ENCODE assay signal across 26 mouse cellular contexts in genomic region chr1:152080244-152080643, GRCm38 (mm10). TPM values are rescaled to one million over a fixed set of nuclear protein-coding genes. Genes with fewer than 3 reads are reported as not detected.
A peak's percentile ranks its signal among the peaks of the same experiment; 100 is the strongest.
DNase-seq lines count a peak whose midpoint lies in the region; ATAC-seq lines count a peak whose summit lies in the region.
"Had no signal": no experiment of that assay in that cellular context is flagged by ENCODE, and none has a peak within 500 bp of the region (broad histone marks: within the 10 kb centered on the region; RNA-seq: fewer than 3 reads in every experiment).

No protein-coding gene starts in this region.

- no peak overlapping the region for H3K27ac ChIP-seq in forebrain, embryonic 11.5 days (ENCODE audit: low read depth, low read length)
- H3K27ac ChIP-seq in forebrain, embryonic 12.5 days: no peak overlapping the region
- 0 out of 2 replicates have a peak overlapping the region, but pooled peaks have one; percentile 38 for H3K27ac ChIP-seq in neural tube, embryonic 13.5 days (replicated peaks)
- H3K27ac ChIP-seq in neural tube, embryonic 15.5 days (replicated peaks): peak overlapping the region; percentile 18; the same call in 1 of the 2 replicates
- H3K27ac ChIP-seq: embryonic facial prominence, embryonic 12.5 days; embryonic facial prominence, embryonic 15.5 days; forebrain, embryonic 13.5 days; heart, embryonic 13.5 days; hindbrain, embryonic 13.5 days; intestine, embryonic 15.5 days had no signal

- no peak overlapping the region for H3K9ac ChIP-seq in forebrain, embryonic 11.5 days (ENCODE audit: low read length)
- no peak overlapping the region for H3K9ac ChIP-seq in forebrain, embryonic 12.5 days
- no peak overlapping the region for H3K9ac ChIP-seq in neural tube, embryonic 13.5 days
- H3K9ac ChIP-seq in neural tube, embryonic 15.5 days (replicated peaks): no peak overlapping the region
- H3K9ac ChIP-seq: embryonic facial prominence, embryonic 12.5 days; embryonic facial prominence, embryonic 15.5 days; forebrain, embryonic 13.5 days; heart, embryonic 13.5 days; hindbrain, embryonic 13.5 days; intestine, embryonic 15.5 days had no signal

- no peak overlapping the region for H3K4me2 ChIP-seq in forebrain, embryonic 11.5 days (ENCODE audit: low read depth, low read length, severe bottlenecking)
- H3K4me2 ChIP-seq in forebrain, embryonic 12.5 days: no peak overlapping the region
- no peak overlapping the region for H3K4me2 ChIP-seq in neural tube, embryonic 13.5 days
- no peak overlapping the region for H3K4me2 ChIP-seq in neural tube, embryonic 15.5 days
- H3K4me2 ChIP-seq: embryonic facial prominence, embryonic 12.5 days; embryonic facial prominence, embryonic 15.5 days; forebrain, embryonic 13.5 days; heart, embryonic 13.5 days; hindbrain, embryonic 13.5 days; intestine, embryonic 15.5 days had no signal

- H3K27me3 ChIP-seq in forebrain, embryonic 11.5 days (ENCODE audit: control insufficient read depth, insufficient read depth, low read length): no peaks in the 10 kb centered on the region
- H3K27me3 ChIP-seq in forebrain, embryonic 12.5 days: no peaks in the 10 kb centered on the region
- no peaks in the 10 kb centered on the region for H3K27me3 ChIP-seq in neural tube, embryonic 13.5 days
- H3K27me3 ChIP-seq in neural tube, embryonic 15.5 days (replicated peaks): no peaks in the 10 kb centered on the region
- H3K27me3 ChIP-seq: embryonic facial prominence, embryonic 12.5 days; embryonic facial prominence, embryonic 15.5 days; forebrain, embryonic 13.5 days; heart, embryonic 13.5 days; hindbrain, embryonic 13.5 days; intestine, embryonic 15.5 days had no signal

- WGBS in forebrain, embryonic 11.5 days: 84% methylated on average over 6 of the region's 6 CpGs
- WGBS in forebrain, embryonic 12.5 days: 82% methylated on average over 6 of the region's 6 CpGs
- 55% methylated on average over 6 of the region's 6 CpGs for WGBS in neural tube, embryonic 13.5 days
- WGBS in neural tube, embryonic 15.5 days: 54% methylated on average over 6 of the region's 6 CpGs

- peaks cover 5% of the 10 kb centered on the region; the same call in 1 of the 2 replicates for H3K4me1 ChIP-seq in forebrain, embryonic 11.5 days (replicated peaks; ENCODE audit: control insufficient read depth, insufficient read depth, low read length)
- peaks cover 35% of the 10 kb centered on the region for H3K4me1 ChIP-seq in forebrain, embryonic 12.5 days
- peaks cover 65% of the 10 kb centered on the region for H3K4me1 ChIP-seq in neural tube, embryonic 13.5 days (replicated peaks)
- H3K4me1 ChIP-seq in neural tube, embryonic 15.5 days: peaks cover 38% of the 10 kb centered on the region

- ATAC-seq in forebrain, embryonic 11.5 days (replicated peaks; ENCODE audit: low FRiP score): no peak
- no peak for ATAC-seq in forebrain, embryonic 12.5 days (ENCODE audit: low FRiP score)
- ATAC-seq in neural tube, embryonic 13.5 days (ENCODE audit: low read depth): no peak
- no peak for ATAC-seq in neural tube, embryonic 15.5 days (ENCODE audit: low FRiP score)
- ATAC-seq: CD4-positive, CD25-positive, alpha-beta regulatory T cell, adult 4 months; forebrain, embryonic 13.5 days; forebrain, embryonic 16.5 days; hindbrain, embryonic 16.5 days; intestine, embryonic 15.5 days had no signal

- H3K36me3 ChIP-seq in forebrain, embryonic 11.5 days (ENCODE audit: control insufficient read depth, insufficient read depth, low read length): no peaks in the 10 kb centered on the region
- H3K36me3 ChIP-seq in forebrain, embryonic 12.5 days (replicated peaks): no peaks in the 10 kb centered on the region
- H3K36me3 ChIP-seq in neural tube, embryonic 13.5 days: no peaks in the 10 kb centered on the region
- H3K36me3 ChIP-seq in neural tube, embryonic 15.5 days: no peaks in the 10 kb centered on the region
- H3K36me3 ChIP-seq: embryonic facial prominence, embryonic 12.5 days; embryonic facial prominence, embryonic 15.5 days; heart, embryonic 13.5 days; hindbrain, embryonic 13.5 days; intestine, embryonic 15.5 days had no signal

- peak; percentile 7 for DNase-seq in forebrain, embryonic 11.5 days (ENCODE audit: low spot score)
- no peak for DNase-seq in neural tube, embryonic 10.5 days (ENCODE audit: extremely low spot score, low spot score)
- DNase-seq in embryo, embryonic 10.5 days (ENCODE audit: low spot score): no peak
- DNase-seq: adrenal gland, adult 2 months; adrenal gland, postnatal 14 days; cerebellum, adult 11 months; cerebellum, adult 2 months; cerebellum, postnatal 10 days; gastrocnemius, postnatal 10 days; gastrocnemius, postnatal 36 days; heart, adult 18-20 months; heart, postnatal 14 days; heart, postnatal 4 days; kidney, adult 2 months had no signal

- H3K9me3 ChIP-seq in forebrain, embryonic 11.5 days (ENCODE audit: control insufficient read depth, low read length): no peaks in the 10 kb centered on the region
- H3K9me3 ChIP-seq in forebrain, embryonic 12.5 days: no peaks in the 10 kb centered on the region
- H3K9me3 ChIP-seq in neural tube, embryonic 13.5 days: no peaks in the 10 kb centered on the region
- H3K9me3 ChIP-seq in neural tube, embryonic 15.5 days (replicated peaks): no peaks in the 10 kb centered on the region
- H3K9me3 ChIP-seq: embryonic facial prominence, embryonic 12.5 days; embryonic facial prominence, embryonic 15.5 days; forebrain, embryonic 13.5 days; heart, embryonic 13.5 days; hindbrain, embryonic 13.5 days; intestine, embryonic 15.5 days had no signal

- no peak overlapping the region for H3K4me3 ChIP-seq in forebrain, embryonic 11.5 days (ENCODE audit: low read depth, low read length)
- no peak overlapping the region for H3K4me3 ChIP-seq in forebrain, embryonic 12.5 days (replicated peaks)
- no peak overlapping the region for H3K4me3 ChIP-seq in neural tube, embryonic 13.5 days
- H3K4me3 ChIP-seq in neural tube, embryonic 15.5 days (replicated peaks): no peak overlapping the region
- H3K4me3 ChIP-seq: embryonic facial prominence, embryonic 12.5 days; embryonic facial prominence, embryonic 15.5 days; forebrain, embryonic 13.5 days; heart, embryonic 13.5 days; hindbrain, embryonic 13.5 days; intestine, embryonic 15.5 days had no signal

RNA-seq across cellular contexts. Expression of gene 1700025G04Rik, which starts 9.7 kb away (rescaled TPM):
- 25.6 and 28.7 TPM in 2 replicates for polyA plus RNA-seq in forebrain, embryonic 11.5 days (2014; fragmentation: Nextera tagmentation; extraction: Ambion mirVana)
- 33.3 and 36.4 TPM in 2 replicates for polyA plus RNA-seq in forebrain, embryonic 12.5 days (2016; fragmentation: Nextera tagmentation; extraction: Ambion mirVana)
- polyA plus RNA-seq in neural tube, embryonic 13.5 days (2015; fragmentation: Nextera tagmentation; extraction: Ambion mirVana): 45.1 and 46.6 TPM in 2 replicates
- 35.7 and 37.1 TPM in 2 replicates for polyA plus RNA-seq in neural tube, embryonic 15.5 days (2015; fragmentation: Nextera tagmentation; extraction: Ambion mirVana)

Comparison
In these comparisons a context has a peak if more than half of its experiments do, and no peak if none do; other contexts are left out.
1. H3K27ac ChIP-seq: peak in neural tube, embryonic 13.5 days (single experiment) and neural tube, embryonic 15.5 days (single experiment); none in forebrain, embryonic 11.5 days (single experiment) and forebrain, embryonic 12.5 days (single experiment).